Mouse (Mus musculus) bone marrow macrophage, adult 2 months (primary cell): ENCODE data around the gene Cbl.

Experiments used
- CTCF ChIP-seq: IDR thresholded peaks from 2 replicates; pipeline ENCODE4 v1.5.1; 2012; ENCODE audit warnings: low read depth, mild to moderate bottlenecking, low read length, moderate library complexity
- POLR2A ChIP-seq: IDR thresholded peaks from 2 replicates; pipeline ENCODE4 v1.6.1; 2012; ENCODE audit warnings: mild to moderate bottlenecking, low read depth, low read length, borderline replicate concordance

GRCm38 (mm10) chr9:44175957-44176356, 57.9 kb downstream of the Cbl start:
- TF ChIP-seq POLR2A (no peak), CTCF (no peak)
